Mouse (Mus musculus): ENCODE results near the gene Cd300ld.
"Not testable (repeated sequence)": the region's sequence is repeated elsewhere in the genome, so short reads cannot be mapped to it uniquely, and the experiment has no call there.

The Cd300ld gene

DNA sequence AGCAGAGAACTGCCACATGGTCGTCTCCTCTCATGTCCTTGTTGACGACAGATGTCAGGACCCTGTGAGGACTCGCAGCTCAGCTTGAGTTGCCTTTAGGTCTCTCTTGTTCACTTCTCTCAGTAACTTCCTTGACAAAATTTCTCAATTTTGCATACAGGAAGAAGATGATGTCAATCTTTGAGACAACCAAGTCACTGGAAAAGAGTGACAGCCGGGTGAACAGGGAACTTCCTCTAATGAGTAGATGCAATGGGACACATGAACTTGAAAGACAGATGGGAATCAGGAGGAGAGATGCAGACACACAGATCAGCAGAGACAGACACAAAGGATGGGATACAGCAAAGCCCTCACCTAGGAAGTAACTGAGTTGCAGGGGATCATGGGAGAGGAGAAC lies at the start of gene Cd300ld:
TSS of gene Cd300ld (minus strand) at position 130 of the 400 bp plus-strand sequence.
- DNase-seq (ENCODE audit: low spot score) = no peak

DNA sequence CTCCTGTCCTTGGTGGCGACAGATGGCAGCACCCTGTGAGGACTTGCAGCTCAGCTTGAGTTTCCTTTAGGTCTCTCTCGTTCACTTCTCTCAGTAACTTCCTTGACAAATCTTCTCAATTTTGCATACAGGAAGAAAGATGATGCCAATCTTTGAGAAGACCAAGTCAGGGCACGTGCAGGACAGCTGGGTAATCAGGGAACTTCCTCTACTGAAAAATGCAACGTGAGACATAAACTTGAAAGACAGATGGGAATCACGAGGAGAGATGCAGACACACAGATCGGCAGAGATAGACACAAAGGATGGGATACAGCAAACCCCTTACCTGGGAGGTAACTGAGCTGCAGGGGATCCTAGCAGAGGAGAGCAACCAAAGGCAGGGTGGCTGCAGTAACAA lies 47.9 kb upstream of the Cd300ld start, which contains the start of gene Cd300ld5:
TSS of gene Cd300ld5 (minus strand) at position 101 of the 400 bp plus-strand sequence.
- not testable (repeated sequence) for DNase-seq (ENCODE audit: low spot score)

DNA sequence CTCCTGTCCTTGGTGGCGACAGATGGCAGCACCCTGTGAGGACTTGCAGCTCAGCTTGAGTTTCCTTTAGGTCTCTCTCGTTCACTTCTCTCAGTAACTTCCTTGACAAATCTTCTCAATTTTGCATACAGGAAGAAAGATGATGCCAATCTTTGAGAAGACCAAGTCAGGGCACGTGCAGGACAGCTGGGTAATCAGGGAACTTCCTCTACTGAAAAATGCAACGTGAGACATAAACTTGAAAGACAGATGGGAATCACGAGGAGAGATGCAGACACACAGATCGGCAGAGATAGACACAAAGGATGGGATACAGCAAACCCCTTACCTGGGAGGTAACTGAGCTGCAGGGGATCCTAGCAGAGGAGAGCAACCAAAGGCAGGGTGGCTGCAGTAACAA lies 37.2 kb upstream of the Cd300ld start, which contains the start of gene Cd300ld4:
TSS of gene Cd300ld4 (minus strand) at position 101 of the 400 bp plus-strand sequence.
- DNase-seq (ENCODE audit: low spot score) = not testable (repeated sequence)

DNA sequence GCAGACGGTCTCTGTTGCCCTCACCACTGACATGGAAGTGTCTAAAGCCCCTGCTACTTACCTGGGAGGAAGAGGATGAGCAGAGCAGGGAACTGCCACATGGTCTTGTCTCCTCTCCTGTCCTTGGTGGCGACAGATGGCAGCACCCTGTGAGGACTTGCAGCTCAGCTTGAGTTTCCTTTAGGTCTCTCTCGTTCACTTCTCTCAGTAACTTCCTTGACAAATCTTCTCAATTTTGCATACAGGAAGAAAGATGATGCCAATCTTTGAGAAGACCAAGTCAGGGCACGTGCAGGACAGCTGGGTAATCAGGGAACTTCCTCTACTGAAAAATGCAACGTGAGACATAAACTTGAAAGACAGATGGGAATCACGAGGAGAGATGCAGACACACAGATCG lies 26.4 kb upstream of the Cd300ld start, which contains the start of gene Cd300ld2:
TSS of gene Cd300ld2 (minus strand) at position 101 of the 400 bp plus-strand sequence.
- DNase-seq (ENCODE audit: low spot score) = not testable (repeated sequence)

DNA sequence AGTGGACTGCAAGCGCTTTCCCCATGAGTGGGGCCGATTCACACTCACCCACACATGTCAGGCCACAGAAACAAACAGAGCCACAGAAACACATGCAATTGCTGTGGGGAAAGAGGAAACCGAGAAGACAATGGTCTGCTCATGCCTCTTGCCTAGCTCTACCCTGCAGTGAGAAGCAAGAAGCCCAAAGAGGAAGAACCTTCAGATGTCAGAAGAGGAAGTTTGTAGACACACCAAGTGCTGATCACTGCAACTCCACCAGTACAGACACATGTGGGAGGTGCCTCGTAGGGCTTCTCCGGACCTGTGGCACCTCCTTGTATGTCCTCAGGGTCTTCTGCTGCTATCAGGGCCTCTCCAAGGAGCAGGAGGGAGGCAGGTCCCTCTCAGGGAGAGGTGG lies 14.3 kb upstream of the Cd300ld start:
- no peak for DNase-seq (ENCODE audit: low spot score)

DNA sequence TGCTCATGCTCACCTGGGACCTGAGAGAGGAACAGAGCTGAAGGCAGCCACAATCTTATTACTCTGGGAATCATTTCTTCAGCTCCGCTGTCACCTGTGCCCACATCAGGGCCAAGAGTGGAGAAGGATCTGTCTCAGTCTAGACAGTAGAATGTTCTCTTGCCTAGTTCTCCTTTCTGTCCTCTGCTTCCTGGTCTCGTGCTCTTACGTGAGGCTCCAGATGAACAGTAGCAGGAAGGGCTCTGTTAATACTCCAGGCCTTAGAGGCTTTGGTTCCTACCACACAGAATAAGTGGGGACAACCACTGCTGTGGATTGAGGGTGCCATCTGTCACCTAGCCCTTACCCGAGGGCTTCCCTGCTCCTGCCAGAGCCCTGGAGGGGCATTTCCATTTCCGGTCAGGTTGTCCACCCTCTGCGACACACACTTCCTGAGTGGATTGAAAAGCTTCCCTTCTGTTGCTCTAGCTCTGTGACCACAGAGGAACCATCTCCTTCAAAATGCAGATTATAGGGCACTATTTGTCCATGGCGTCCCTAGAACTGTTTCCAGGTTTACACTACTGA lies 11.8 kb upstream of the Cd300ld start, which contains the start of gene Cd300c2:
TSS of gene Cd300c2 (minus strand) at position 407 of the 567 bp plus-strand sequence.
- DNase-seq (ENCODE audit: low spot score) = no peak

DNA sequence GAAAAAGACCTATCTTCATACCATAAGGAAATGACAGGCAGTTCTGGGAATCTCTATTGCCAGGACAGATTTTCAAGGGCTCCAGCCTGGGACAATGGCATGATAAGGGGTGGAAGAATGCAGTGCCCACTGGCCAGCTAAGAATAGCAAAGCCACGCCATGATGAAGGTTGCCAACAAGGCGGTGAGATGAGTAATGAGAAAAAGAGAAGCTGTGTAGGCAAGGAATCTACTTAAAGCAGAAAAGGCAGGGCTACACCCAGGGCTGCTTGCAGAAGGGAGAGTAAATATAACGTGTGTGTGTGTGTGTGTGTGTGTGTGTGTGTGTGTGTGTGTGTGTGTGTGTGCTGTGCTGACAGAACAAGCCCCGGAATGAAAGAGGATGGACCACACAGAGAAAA lies 7.9 kb downstream of the Cd300ld start:
- no peak for DNase-seq (ENCODE audit: low spot score)

DNA sequence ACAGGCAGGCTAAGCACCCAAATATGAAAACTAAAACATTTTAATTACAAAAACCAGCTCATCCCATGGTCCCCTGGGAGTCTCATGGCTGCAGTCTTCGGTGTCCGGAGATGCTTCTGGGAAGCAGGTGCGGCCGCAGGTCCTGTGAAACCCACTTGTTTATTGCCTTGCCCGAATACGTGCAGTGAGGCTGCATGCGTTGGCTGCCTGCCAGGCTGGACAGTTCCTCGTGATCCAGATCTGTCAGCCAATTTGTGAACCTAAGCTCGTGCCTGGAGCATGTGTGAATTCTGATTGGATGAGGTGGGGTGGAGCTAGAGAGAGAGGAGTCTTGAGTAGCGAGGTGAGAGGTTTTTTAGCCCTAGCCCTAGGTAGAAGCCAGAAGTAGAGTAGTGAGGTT lies 17.0 kb downstream of the Cd300ld start:
- DNase-seq (ENCODE audit: low spot score) = no peak

DNA sequence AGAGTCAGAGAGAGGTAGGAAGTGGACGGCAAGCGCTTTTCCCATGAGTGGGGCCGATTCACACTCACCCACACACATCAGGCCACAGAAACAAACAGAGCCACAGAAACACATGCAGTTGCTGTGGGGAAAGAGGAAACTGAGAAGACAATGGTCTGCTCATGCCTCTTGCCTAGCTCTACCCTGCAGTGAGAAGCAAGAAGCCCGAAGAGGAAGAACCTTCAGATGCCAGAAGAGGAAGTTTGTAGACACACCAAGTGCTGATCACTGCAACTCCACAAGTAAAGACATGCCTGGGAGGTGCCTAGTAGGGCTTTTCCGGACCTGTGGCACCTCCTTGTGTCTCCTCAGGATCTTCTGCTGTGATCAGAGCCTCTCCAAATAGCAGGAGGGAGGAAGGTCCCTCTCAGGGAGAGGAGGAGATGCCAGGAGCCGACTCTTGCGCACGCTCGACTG lies 20.9 kb downstream of the Cd300ld start, which contains the start of gene Cd300c:
TSS of gene Cd300c (minus strand) at position 406 of the 456 bp plus-strand sequence.
- no peak for DNase-seq (ENCODE audit: low spot score)

DNA sequence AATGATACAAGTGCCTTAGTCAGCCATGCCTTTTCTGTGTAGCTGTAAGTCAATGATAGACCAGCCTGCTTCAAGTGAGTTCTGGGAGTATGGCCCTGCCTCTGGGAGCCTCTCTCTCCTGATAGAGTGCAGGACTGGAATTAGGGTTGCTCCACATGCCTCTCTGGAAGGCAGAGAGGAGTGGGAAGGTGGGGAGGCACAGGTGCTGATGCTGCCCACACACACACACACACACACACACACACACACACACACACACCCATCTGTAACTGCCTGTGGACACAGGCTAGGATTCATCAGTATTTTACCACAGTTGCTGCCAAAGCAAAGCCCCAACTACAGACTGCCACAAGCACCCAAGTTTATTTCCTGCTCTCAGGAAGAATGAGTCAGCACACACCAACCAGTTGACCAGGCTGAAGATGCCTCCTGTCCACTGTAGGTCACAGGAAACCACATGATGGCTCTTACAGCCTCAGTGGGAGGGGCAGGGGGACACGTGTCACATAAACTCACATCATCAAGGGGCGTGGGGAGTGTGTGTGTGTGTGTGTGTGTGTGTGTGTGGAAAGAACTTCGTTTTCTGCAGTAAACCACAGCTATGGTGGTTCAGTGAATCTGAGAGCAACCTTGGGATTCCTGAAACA lies 24.4 kb downstream of the Cd300ld start:
- no peak for DNase-seq (ENCODE audit: low spot score)

DNA sequence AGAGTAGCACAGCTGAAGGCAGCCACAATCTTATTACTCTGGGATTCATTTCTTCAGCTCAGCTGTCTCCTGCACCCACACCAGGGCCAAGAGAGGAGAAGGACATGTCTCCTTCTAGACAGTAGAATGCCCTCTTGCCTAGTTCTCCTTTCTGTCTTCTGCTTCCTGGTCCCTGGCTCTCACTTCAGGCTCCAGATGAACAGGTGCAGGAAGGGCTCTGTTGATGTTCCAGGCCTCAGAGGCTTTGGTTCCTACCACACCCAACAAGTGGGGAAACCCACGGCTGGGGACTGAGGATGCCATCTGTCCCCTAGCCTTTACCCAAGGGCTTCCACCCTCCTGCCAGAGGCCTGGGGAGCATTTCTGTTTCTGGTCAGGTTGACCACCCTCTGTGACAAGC lies 29.4 kb downstream of the Cd300ld start:
- DNase-seq (ENCODE audit: low spot score) = no peak

DNA sequence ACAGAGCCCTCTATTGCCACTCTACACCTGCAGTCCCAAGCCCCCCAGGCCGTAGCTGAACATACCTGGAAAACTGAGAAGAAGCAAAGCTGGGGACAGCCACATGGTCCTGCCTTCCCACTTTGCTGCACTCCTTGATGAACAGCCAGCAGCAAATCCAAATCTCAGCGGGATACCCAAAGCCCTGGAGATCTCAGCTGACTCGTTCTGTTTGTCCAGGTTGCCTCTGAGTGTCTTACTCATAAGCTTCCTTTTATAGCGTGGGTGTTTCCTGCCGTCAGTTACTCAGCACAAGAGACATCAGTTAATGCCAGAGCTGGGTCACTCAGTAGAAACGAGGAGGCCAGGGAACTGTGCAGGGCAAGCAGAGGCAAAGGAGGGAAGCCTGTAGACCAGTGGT lies 55.6 kb downstream of the Cd300ld start, which contains the start of gene Cd300lb:
TSS of gene Cd300lb (minus strand) at position 243 of the 400 bp plus-strand sequence.
- DNase-seq (ENCODE audit: low spot score) = no peak

DNA sequence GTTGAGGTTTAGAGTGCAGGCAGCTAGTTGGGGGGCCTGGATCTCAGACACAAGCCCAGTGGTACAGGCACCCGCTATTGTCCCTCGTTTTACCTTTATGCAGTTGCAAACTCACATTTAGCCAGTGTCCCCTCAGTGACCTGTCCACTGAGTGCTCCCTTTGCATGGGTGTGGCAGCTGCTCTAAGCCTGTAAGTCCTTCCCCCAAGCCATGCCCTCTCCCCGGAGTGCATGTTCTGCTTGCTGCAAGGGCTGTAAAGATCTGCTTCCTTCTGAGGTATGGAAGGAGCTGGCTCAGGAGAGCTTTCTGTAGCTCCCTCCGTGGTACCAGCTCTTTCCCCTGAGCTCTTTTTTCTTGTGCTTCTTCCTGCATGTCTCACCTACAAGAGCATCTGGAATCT lies 56.1 kb downstream of the Cd300ld start:
- no peak for DNase-seq (ENCODE audit: low spot score)
